Mouse (Mus musculus) limb, embryonic 12.5 days (tissue): ENCODE data around the gene Rnh1. TPM values are rescaled to one million over a fixed set of nuclear protein-coding genes. Genes with fewer than 3 reads are reported as not detected.

ENCODE experiments used
- ATAC-seq: fragments of 200-750 bp; cut with Nextera tagmentation; 2 replicates; pipeline ENCODE4 v1.8.0; 2017; ENCODE audit warnings: low read depth, moderate TSS enrichment; ENCODE audit not compliant: insufficient number of reproducible peaks, insufficient read depth, low FRiP score, low TSS enrichment
- H3K27ac ChIP-seq: fragments of 300-500 bp; sonication (generic); 2 replicates; pipeline ENCODE4 v1.5.1; 2016; ENCODE audit warnings: mild to moderate bottlenecking, moderate library complexity
- H3K27me3 ChIP-seq: fragments of 300-500 bp; sonication (generic); 2 replicates; pipeline ENCODE4 v1.6.1; 2016; ENCODE audit warnings: mild to moderate bottlenecking, moderate library complexity
- H3K36me3 ChIP-seq: fragments of 300-500 bp; sonication (generic); 2 replicates; pipeline ENCODE4 v1.6.1; 2016; ENCODE audit warnings: mild to moderate bottlenecking, moderate library complexity
- H3K4me1 ChIP-seq: fragments of 300-500 bp; sonication (generic); replicated peaks from 2 replicates; pipeline ENCODE4 v1.6.1; 2016
- H3K4me2 ChIP-seq: fragments of 300-500 bp; sonication (generic); 2 replicates; pipeline ENCODE4 v1.6.1; 2016; ENCODE audit warnings: mild to moderate bottlenecking, moderate library complexity
- H3K4me3 ChIP-seq: fragments of 300-500 bp; sonication (generic); replicated peaks from 2 replicates; pipeline ENCODE4 v1.5.1; 2016; ENCODE audit warnings: mild to moderate bottlenecking
- H3K9ac ChIP-seq: fragments of 300-500 bp; sonication (generic); replicated peaks from 2 replicates; pipeline ENCODE4 v1.6.1; 2016; ENCODE audit warnings: mild to moderate bottlenecking, moderate library complexity
- H3K9me3 ChIP-seq: fragments of 300-500 bp; sonication (generic); 2 replicates; pipeline ENCODE4 v1.6.1; 2016; ENCODE audit warnings: mild to moderate bottlenecking, moderate library complexity
- WGBS: fragments of 180-500 bp; shearing (Covaris S2); methylation state at CpG from one replicate; pipeline ENCODE4 v1.1.7; 2016; 5-methylcytosine and 5-hydroxymethylcytosine counted together
- polyA plus RNA-seq: library from polyadenylated mRNA; unstranded; fragments of >200 nt; fragmentation: Nextera tagmentation; extraction: Ambion mirVana; gene quantifications from 2 replicates; pipeline ENCODE4 v1.2.1, GENCODE M21; 2016

Rnh1 gene
- polyA plus RNA-seq, 1 experiment from 2014 or later, result 91.5 TPM

- Histone ChIP-seq H3K4me1 (no peaks in the 10 kb centered on the region), H3K4me3 (no peak overlapping the region), H3K4me2 (no peak overlapping the region), H3K9ac (no peak overlapping the region), H3K27ac (no peak overlapping the region), H3K9me3 (0 out of 2 replicates have a peak, but pooled peaks cover 4% of the 10 kb centered on the region), H3K27me3 (no peaks in the 10 kb centered on the region), H3K36me3 (peaks cover 85% of the 10 kb centered on the region)
- WGBS, result 90% methylated on average over 9 of the region's 9 CpGs
- ATAC-seq, result no peak
Measured at GRCm38 (mm10) chr7:141155362-141155761, 17.3 kb downstream of the Rnh1 start.

GRCm38 (mm10) chr7:141148639-141149038, 24.0 kb downstream of the Rnh1 start:
- no peak overlapping the region for H3K4me2 ChIP-seq
- H3K36me3 ChIP-seq, result peaks cover 82% of the 10 kb centered on the region
- no peak overlapping the region for H3K4me3 ChIP-seq
- no peaks in the 10 kb centered on the region for H3K27me3 ChIP-seq
- H3K9me3 ChIP-seq, result no peaks in the 10 kb centered on the region
- 76% methylated on average over 4 of the region's 4 CpGs for WGBS
- ATAC-seq, result no peak
- no peak overlapping the region for H3K27ac ChIP-seq
- no peak overlapping the region for H3K9ac ChIP-seq
- no peaks in the 10 kb centered on the region for H3K4me1 ChIP-seq

GRCm38 (mm10) chr7:141147044-141147443, 25.6 kb downstream of the Rnh1 start:
- no peak overlapping the region for H3K27ac ChIP-seq
- H3K27me3 ChIP-seq, result no peaks in the 10 kb centered on the region
- H3K4me1 ChIP-seq, result no peaks in the 10 kb centered on the region
- peaks cover 85% of the 10 kb centered on the region for H3K36me3 ChIP-seq
- H3K4me3 ChIP-seq, result no peak overlapping the region
- WGBS, result 85% methylated on average over 6 of the region's 6 CpGs
- no peak overlapping the region for H3K9ac ChIP-seq
- no peak overlapping the region for H3K4me2 ChIP-seq
- H3K9me3 ChIP-seq, result no peaks in the 10 kb centered on the region
- no peak for ATAC-seq

- H3K9ac ChIP-seq, result no peak overlapping the region
- no peak overlapping the region for H3K4me3 ChIP-seq
- H3K27me3 ChIP-seq, result no peaks in the 10 kb centered on the region
- peaks cover 79% of the 10 kb centered on the region for H3K36me3 ChIP-seq
- no peaks in the 10 kb centered on the region for H3K4me1 ChIP-seq
- no peak overlapping the region for H3K27ac ChIP-seq
- H3K9me3 ChIP-seq, result no peaks in the 10 kb centered on the region
- 95% methylated on average over 12 of the region's 12 CpGs for WGBS
- no peak overlapping the region for H3K4me2 ChIP-seq
- no peak for ATAC-seq
Measured at GRCm38 (mm10) chr7:141146043-141146595, 26.5 kb downstream of the Rnh1 start.

GRCm38 (mm10) chr7:141145403-141145802, 27.3 kb downstream of the Rnh1 start:
- 70% methylated on average over 1 of the region's 1 CpGs for WGBS
- peaks cover 76% of the 10 kb centered on the region for H3K36me3 ChIP-seq
- no peaks in the 10 kb centered on the region for H3K4me1 ChIP-seq
- no peak overlapping the region for H3K9ac ChIP-seq
- no peak overlapping the region for H3K4me3 ChIP-seq
- ATAC-seq, result no peak
- H3K27ac ChIP-seq, result no peak overlapping the region
- no peaks in the 10 kb centered on the region for H3K27me3 ChIP-seq
- no peaks in the 10 kb centered on the region for H3K9me3 ChIP-seq
- no peak overlapping the region for H3K4me2 ChIP-seq

GRCm38 (mm10) chr7:141144650-141145049, 28.0 kb downstream of the Rnh1 start:
- Histone ChIP-seq H3K9ac (no peak overlapping the region), H3K27ac (no peak overlapping the region), H3K9me3 (no peaks in the 10 kb centered on the region), H3K4me2 (no peak overlapping the region), H3K36me3 (peaks cover 78% of the 10 kb centered on the region), H3K4me3 (no peak overlapping the region), H3K4me1 (no peaks in the 10 kb centered on the region), H3K27me3 (no peaks in the 10 kb centered on the region)
- ATAC-seq, result no peak
- 88% methylated on average over 3 of the region's 3 CpGs for WGBS

GRCm38 (mm10) chr7:141143861-141144260, 28.8 kb downstream of the Rnh1 start:
- peaks cover 85% of the 10 kb centered on the region for H3K36me3 ChIP-seq
- H3K4me3 ChIP-seq, result no peak overlapping the region
- H3K9me3 ChIP-seq, result no peaks in the 10 kb centered on the region
- WGBS, result 92% methylated on average over 2 of the region's 2 CpGs
- no peak for ATAC-seq
- H3K4me2 ChIP-seq, result no peak overlapping the region
- no peak overlapping the region for H3K9ac ChIP-seq
- no peak overlapping the region for H3K27ac ChIP-seq
- H3K4me1 ChIP-seq, result no peaks in the 10 kb centered on the region
- no peaks in the 10 kb centered on the region for H3K27me3 ChIP-seq

- Histone ChIP-seq H3K27me3 (no peaks in the 10 kb centered on the region), H3K4me3 (no peak overlapping the region), H3K9me3 (no peaks in the 10 kb centered on the region), H3K4me2 (no peak overlapping the region), H3K4me1 (no peaks in the 10 kb centered on the region), H3K27ac (no peak overlapping the region), H3K36me3 (peaks cover 85% of the 10 kb centered on the region), H3K9ac (no peak overlapping the region)
- ATAC-seq, result no peak
- 40% methylated on average over 5 of the region's 5 CpGs for WGBS
Measured at GRCm38 (mm10) chr7:141143112-141143511, 29.5 kb downstream of the Rnh1 start.

- WGBS, result 91% methylated on average over 4 of the region's 4 CpGs
- peaks cover 86% of the 10 kb centered on the region for H3K36me3 ChIP-seq
Measured at GRCm38 (mm10) chr7:141141326-141141725, 31.3 kb downstream of the Rnh1 start.

GRCm38 (mm10) chr7:141131904-141132755, 40.5 kb downstream of the Rnh1 start:
- peak overlapping the region; percentile 88 for H3K4me3 ChIP-seq
- no peak for ATAC-seq
- WGBS, result 56% methylated on average over 12 of the region's 12 CpGs
- H3K9ac ChIP-seq, result peak overlapping the region; percentile 89
- peak overlapping the region; percentile 84 for H3K4me2 ChIP-seq
- no peaks in the 10 kb centered on the region for H3K27me3 ChIP-seq
- H3K9me3 ChIP-seq, result no peaks in the 10 kb centered on the region
- H3K27ac ChIP-seq, result no peak overlapping the region
- H3K4me1 ChIP-seq, result peaks cover 14% of the 10 kb centered on the region
- peaks cover 33% of the 10 kb centered on the region for H3K36me3 ChIP-seq

More at GRCm38 (mm10) chr7:141141326-141141725, 31.3 kb downstream of the Rnh1 start:
- Histone ChIP-seq H3K4me3 (no peak overlapping the region), H3K9me3 (no peaks in the 10 kb centered on the region), H3K27me3 (no peaks in the 10 kb centered on the region), H3K4me1 (no peaks in the 10 kb centered on the region), H3K9ac (no peak overlapping the region), H3K27ac (no peak overlapping the region), H3K4me2 (no peak overlapping the region)
- ATAC-seq, result no peak

- peak overlapping the region; percentile 64; the same call in 1 of the 2 replicates for H3K27ac ChIP-seq
Measured at GRCm38 (mm10) chr7:141131024-141131820, 41.4 kb downstream of the Rnh1 start.

More at GRCm38 (mm10) chr7:141131024-141131820, 41.4 kb downstream of the Rnh1 start:
- ATAC-seq, result peak; percentile 98
- Histone ChIP-seq H3K4me1 (peaks cover 14% of the 10 kb centered on the region), H3K4me2 (peak overlapping the region; percentile 84), H3K27me3 (no peaks in the 10 kb centered on the region), H3K36me3 (peaks cover 24% of the 10 kb centered on the region), H3K4me3 (peak overlapping the region; percentile 88), H3K9me3 (no peaks in the 10 kb centered on the region), H3K9ac (peak overlapping the region; percentile 89)
- WGBS, result under 1% methylated on average over 59 of the region's 59 CpGs
